Mouse (Mus musculus) embryonic fibroblast, embryonic 13.5 days (primary cell): ENCODE data around the gene Tagln. TPM values are rescaled to one million over a fixed set of nuclear protein-coding genes. Genes with fewer than 3 reads are reported as not detected.
A peak's percentile ranks its signal among the peaks of the same experiment; 100 is the strongest.

Experiments
- H3K27ac ChIP-seq: 2 replicates; pipeline ENCODE4 v1.5.1; 2012; ENCODE audit warnings: low read length, control low read depth, inconsistent platforms; ENCODE audit not compliant: insufficient read depth
- H3K4me1 ChIP-seq: 2 replicates; pipeline ENCODE4 v1.6.1; 2011; ENCODE audit warnings: low read length; ENCODE audit not compliant: control insufficient read depth, insufficient read depth
- H3K4me3 ChIP-seq: 2 replicates; pipeline ENCODE4 v1.5.1; 2011; ENCODE audit warnings: mild to moderate bottlenecking, control low read depth, low read length; ENCODE audit not compliant: insufficient read depth
- CTCF ChIP-seq: IDR thresholded peaks from 2 replicates; pipeline ENCODE4 v1.5.1; 2011; ENCODE audit warnings: mild to moderate bottlenecking, control low read depth, low read length, moderate library complexity, borderline replicate concordance; ENCODE audit not compliant: insufficient read depth
- POLR2A ChIP-seq: IDR thresholded peaks from 2 replicates; pipeline ENCODE4 v1.6.1; 2011; ENCODE audit warnings: low read depth, mild to moderate bottlenecking, control low read depth, low read length, moderate library complexity
- polyA plus RNA-seq: library from polyadenylated mRNA; stranded (reverse); fragments of >200 nt; gene quantifications from 2 replicates; pipeline ENCODE4 v1.2.4, GENCODE M21; 2011; ENCODE audit warnings: low read depth; ENCODE audit not compliant: missing spikeins, insufficient read length

Tagln gene
- polyA plus RNA-seq, result 1,824 and 2,709 TPM in 2 replicates

DNA sequence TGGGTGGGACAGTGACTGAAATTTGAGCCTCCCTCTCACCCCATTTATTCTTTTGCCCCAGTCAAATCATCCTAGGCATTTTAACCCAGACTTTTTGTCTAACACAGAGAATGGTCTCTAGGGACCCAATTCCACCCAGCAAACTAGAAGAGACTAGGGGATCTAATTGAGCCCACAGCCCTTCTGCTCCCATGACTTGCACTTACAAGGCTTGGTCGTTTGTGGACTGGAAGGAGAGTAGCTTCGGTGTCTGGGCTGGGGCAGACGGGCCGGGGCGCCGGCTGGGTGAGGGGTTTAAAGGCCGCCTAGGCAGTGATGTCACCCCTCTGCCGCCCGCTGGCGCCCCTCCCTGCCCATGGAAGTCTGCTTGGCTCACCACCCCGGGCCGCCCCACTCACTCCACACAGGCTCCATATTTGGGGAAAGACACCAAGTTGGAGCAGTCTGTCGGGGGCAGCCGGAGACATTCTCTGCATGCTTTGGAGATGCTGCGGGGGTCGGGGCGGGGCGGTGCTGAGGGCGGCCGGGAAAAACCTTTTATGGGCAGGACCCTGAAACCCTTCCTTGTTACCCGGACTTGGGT lies at the start of gene Tagln:
TSS of gene Tagln (minus strand) at position 431 of the 583 bp plus-strand sequence.
- TF ChIP-seq CTCF, result no peak
- peak; percentile 94 for TF ChIP-seq POLR2A
- Histone ChIP-seq H3K27ac (peak within 1 kb of the TSS; percentile 95), H3K4me3 (peak within 1 kb of the TSS; percentile 68), H3K4me1 (peaks cover 7% of the 10 kb centered on the region)

DNA sequence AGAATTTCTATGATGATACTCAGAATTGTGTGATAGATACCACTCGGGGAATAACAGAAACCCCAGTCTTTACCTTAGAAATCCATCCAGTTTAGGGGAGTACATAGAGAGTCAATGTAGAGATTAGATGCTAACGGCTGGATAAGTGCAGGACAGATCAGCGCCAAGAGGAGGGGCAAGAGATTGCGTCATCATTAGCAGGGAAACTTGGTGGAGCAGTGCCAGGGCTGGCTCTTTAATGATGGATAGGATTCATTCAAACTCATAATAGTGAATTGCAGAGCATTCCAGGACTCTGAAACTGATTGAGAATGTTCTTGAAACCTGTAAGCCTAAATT lies 49.3 kb upstream of the Tagln start:
- peaks cover 2% of the 10 kb centered on the region for H3K4me1 ChIP-seq
- peak overlapping the region; percentile 94 for H3K27ac ChIP-seq
- TF ChIP-seq CTCF, result no peak
- TF ChIP-seq POLR2A, result no peak; the same call in 1 of the 2 replicates
- peak overlapping the region; percentile 93 for H3K4me3 ChIP-seq

DNA sequence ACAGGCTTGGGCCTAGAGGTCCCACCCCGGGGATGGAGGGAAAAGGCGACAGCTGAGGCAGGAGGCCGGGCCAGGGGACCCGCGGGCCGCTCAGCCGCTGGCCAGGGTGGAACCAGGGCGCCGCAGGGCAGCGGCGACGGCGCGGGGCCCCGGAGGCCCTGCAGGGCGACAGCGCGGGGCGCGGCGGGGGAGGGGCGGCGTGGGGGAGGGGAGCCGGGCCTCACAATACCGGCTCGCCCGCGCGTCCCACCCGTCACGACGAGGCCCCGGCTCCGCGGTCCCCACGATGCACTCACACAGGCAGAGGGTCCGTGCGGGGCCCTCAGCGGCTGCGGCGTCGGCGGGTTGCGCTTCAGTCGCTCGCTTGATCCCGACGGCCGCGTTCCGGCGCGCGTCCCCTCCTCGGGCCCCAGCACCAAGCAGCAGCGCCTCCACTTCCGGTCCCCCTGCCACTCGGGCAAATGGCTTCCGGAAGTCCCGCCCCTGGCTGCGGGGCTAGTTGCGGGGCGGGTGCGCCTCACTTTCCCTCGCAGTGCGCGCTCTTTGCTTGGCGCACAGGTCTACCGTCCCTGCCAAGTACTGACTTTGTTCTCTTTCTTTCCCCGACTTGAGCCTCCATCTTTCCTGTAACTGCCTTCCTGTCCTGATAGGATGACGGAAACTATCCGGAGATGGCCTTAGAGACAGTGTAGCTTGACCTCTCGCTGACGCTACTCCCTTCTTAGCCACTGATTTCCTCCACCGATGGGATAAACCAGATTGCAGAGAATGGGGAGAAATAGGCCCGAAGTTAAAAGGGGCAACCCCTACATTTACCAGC lies 48.8 kb upstream of the Tagln start:
- Histone ChIP-seq H3K27ac (peak overlapping the region; percentile 94), H3K4me3 (peak overlapping the region; percentile 93), H3K4me1 (peaks cover 5% of the 10 kb centered on the region)
- TF ChIP-seq POLR2A (peak; percentile 96), CTCF (no peak)

DNA sequence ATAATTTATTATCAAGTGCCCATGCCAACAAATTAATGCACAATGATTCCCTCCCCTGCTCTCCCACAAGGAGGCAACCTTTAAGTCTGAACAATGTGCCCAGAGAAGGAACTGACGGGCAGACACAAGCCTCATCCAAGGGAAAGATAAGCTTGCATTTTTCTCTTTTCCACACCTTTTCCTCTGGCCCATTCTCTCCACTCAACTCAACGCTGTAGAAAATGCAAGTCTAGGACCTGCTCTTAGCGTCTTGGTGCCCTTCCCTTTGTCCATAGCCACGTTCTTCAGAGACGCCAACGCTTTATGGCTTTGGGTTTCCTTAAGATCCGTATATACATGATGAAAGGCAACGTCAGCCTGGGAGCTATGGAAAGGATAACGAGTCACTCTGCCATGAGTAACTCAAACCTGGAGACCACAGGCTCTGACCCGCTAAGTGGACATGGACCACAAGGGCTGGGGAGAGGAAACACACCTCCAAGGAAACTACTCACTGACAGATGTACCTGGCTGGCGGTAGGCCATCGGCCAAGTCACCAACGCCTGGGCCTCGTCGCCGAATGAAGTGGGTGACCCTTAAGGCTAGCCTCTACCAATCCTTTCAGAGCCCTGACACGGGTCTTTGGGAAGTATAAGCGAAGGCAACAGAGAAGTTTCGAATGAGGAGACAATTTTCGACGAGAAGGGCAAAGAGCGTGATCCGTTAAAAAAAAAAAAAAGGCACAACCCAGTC lies 48.0 kb upstream of the Tagln start:
- peaks cover 5% of the 10 kb centered on the region for H3K4me1 ChIP-seq

GRCm38 (mm10) chr9:45981331-45981730 lies 45.5 kb upstream of the Tagln start:
- TF ChIP-seq CTCF (peak; percentile 18; the same call in 1 of the 2 replicates), POLR2A (no peak)
- Histone ChIP-seq H3K27ac (no peak overlapping the region), H3K4me3 (no peak overlapping the region), H3K4me1 (peaks cover 10% of the 10 kb centered on the region)

More for the DNA sequence above, 48.0 kb upstream of the Tagln start:
- H3K27ac ChIP-seq, result peak overlapping the region; percentile 94
- TF ChIP-seq POLR2A (peak; percentile 47; the same call in 1 of the 2 replicates), CTCF (no peak)
- peak overlapping the region; percentile 93 for H3K4me3 ChIP-seq

DNA sequence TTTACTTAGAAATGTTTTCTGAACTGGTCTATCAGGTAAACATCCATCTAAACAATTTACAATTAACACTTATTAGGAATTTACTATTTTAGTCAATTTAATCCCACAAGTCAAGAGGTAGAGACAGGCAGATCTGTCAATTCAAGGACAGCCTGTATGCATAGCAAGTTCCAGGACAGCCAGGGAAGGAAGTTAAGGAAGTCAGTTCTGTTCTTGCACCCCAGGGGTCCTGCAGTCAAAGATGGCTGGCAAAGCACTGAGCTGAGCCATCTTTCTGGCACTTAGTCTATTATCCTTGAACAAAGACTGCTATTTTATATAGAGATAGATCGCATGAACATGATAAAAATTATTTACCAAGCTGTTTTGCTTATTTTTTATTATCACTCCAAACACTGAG lies 44.8 kb upstream of the Tagln start:
- peaks cover 10% of the 10 kb centered on the region for H3K4me1 ChIP-seq
- no peak overlapping the region for H3K27ac ChIP-seq
- TF ChIP-seq CTCF (no peak), POLR2A (no peak)
- H3K4me3 ChIP-seq, result no peak overlapping the region

GRCm38 (mm10) chr9:45979778-45980177 lies 43.9 kb upstream of the Tagln start:
- H3K27ac ChIP-seq, result no peak overlapping the region
- H3K4me1 ChIP-seq, result peaks cover 10% of the 10 kb centered on the region
- H3K4me3 ChIP-seq, result no peak overlapping the region
- TF ChIP-seq POLR2A, result no peak
- no peak for TF ChIP-seq CTCF

GRCm38 (mm10) chr9:45976884-45977283 lies 41.0 kb upstream of the Tagln start:
- TF ChIP-seq CTCF, result no peak
- no peak for TF ChIP-seq POLR2A
- H3K27ac ChIP-seq, result no peak overlapping the region
- H3K4me1 ChIP-seq, result peaks cover 7% of the 10 kb centered on the region

GRCm38 (mm10) chr9:45963577-45963976 lies 27.7 kb upstream of the Tagln start:
- TF ChIP-seq POLR2A (no peak), CTCF (no peak)
- Histone ChIP-seq H3K4me3 (no peak overlapping the region), H3K27ac (no peak overlapping the region)

More at GRCm38 (mm10) chr9:45976884-45977283, 41.0 kb upstream of the Tagln start:
- no peak overlapping the region for H3K4me3 ChIP-seq

GRCm38 (mm10) chr9:45961855-45962254 lies 26.0 kb upstream of the Tagln start:
- H3K4me1 ChIP-seq, result peaks cover 2% of the 10 kb centered on the region; the same call in 1 of the 2 replicates
- no peak overlapping the region for H3K27ac ChIP-seq

More at GRCm38 (mm10) chr9:45963577-45963976, 27.7 kb upstream of the Tagln start:
- peaks cover 2% of the 10 kb centered on the region; the same call in 1 of the 2 replicates for H3K4me1 ChIP-seq

More at GRCm38 (mm10) chr9:45961855-45962254, 26.0 kb upstream of the Tagln start:
- no peak for TF ChIP-seq CTCF
- TF ChIP-seq POLR2A, result no peak
- H3K4me3 ChIP-seq, result no peak overlapping the region
